Mouse (Mus musculus): ENCODE results near the gene Ccdc9.
"Not testable (repeated sequence)": the region's sequence is repeated elsewhere in the genome, so short reads cannot be mapped to it uniquely, and the experiment has no call there.

Ccdc9 gene

GRCm38 (mm10) chr7:16271139-16271538, 15.5 kb downstream of the Ccdc9 start:
- DNase-seq (ENCODE audit: low spot score), result no peak

GRCm38 (mm10) chr7:16266593-16266992, 20.0 kb downstream of the Ccdc9 start:
- DNase-seq (ENCODE audit: low spot score), result not testable (repeated sequence)

- DNase-seq (ENCODE audit: low spot score), result no peak
Measured at GRCm38 (mm10) chr7:16265856-16266255, 20.7 kb downstream of the Ccdc9 start.

- no peak for DNase-seq (ENCODE audit: low spot score)
Measured at GRCm38 (mm10) chr7:16263843-16264242, 22.8 kb downstream of the Ccdc9 start.

GRCm38 (mm10) chr7:16263015-16263787, 23.4 kb downstream of the Ccdc9 start:
- peak; percentile 64 for DNase-seq (ENCODE audit: low spot score)

GRCm38 (mm10) chr7:16261097-16261496, 25.5 kb downstream of the Ccdc9 start:
- no peak for DNase-seq (ENCODE audit: low spot score)

- no peak for DNase-seq (ENCODE audit: low spot score)
Measured at GRCm38 (mm10) chr7:16259110-16259590, 27.4 kb downstream of the Ccdc9 start, which contains the start of gene C5ar1. TSS of gene C5ar1 (minus strand) at chr7:16259540.

GRCm38 (mm10) chr7:16257830-16258229, 28.8 kb downstream of the Ccdc9 start:
- DNase-seq (ENCODE audit: low spot score), result no peak

GRCm38 (mm10) chr7:16255963-16256362, 30.6 kb downstream of the Ccdc9 start:
- DNase-seq (ENCODE audit: low spot score), result not testable (repeated sequence)

- no peak for DNase-seq (ENCODE audit: low spot score)
Measured at GRCm38 (mm10) chr7:16254195-16254594, 32.4 kb downstream of the Ccdc9 start.

- no peak for DNase-seq (ENCODE audit: low spot score)
Measured at GRCm38 (mm10) chr7:16250687-16251086, 35.9 kb downstream of the Ccdc9 start.

GRCm38 (mm10) chr7:16245958-16246357, 40.6 kb downstream of the Ccdc9 start:
- DNase-seq (ENCODE audit: low spot score), result no peak

- no peak for DNase-seq (ENCODE audit: low spot score)
Measured at GRCm38 (mm10) chr7:16244067-16244466, 42.5 kb downstream of the Ccdc9 start, which contains the start of gene C5ar2. TSS of gene C5ar2 (minus strand) at chr7:16244154.

- DNase-seq (ENCODE audit: low spot score), result no peak
Measured at GRCm38 (mm10) chr7:16242198-16242597, 44.4 kb downstream of the Ccdc9 start.

- no peak for DNase-seq (ENCODE audit: low spot score)
Measured at GRCm38 (mm10) chr7:16241787-16242186, 44.8 kb downstream of the Ccdc9 start.

- no peak for DNase-seq (ENCODE audit: low spot score)
Measured at GRCm38 (mm10) chr7:16240978-16241303, 45.7 kb downstream of the Ccdc9 start.

- no peak for DNase-seq (ENCODE audit: low spot score)
Measured at GRCm38 (mm10) chr7:16240281-16240977, 46.2 kb downstream of the Ccdc9 start.

GRCm38 (mm10) chr7:16239554-16239997, 47.0 kb downstream of the Ccdc9 start:
- DNase-seq (ENCODE audit: low spot score), result no peak

GRCm38 (mm10) chr7:16229869-16230268, 56.7 kb downstream of the Ccdc9 start:
- no peak for DNase-seq (ENCODE audit: low spot score)
